Mouse (Mus musculus) gastrocnemius, postnatal 10 days (tissue): ENCODE measurements around the gene Fuca1. TPM values are rescaled to one million over a fixed set of nuclear protein-coding genes. Genes with fewer than 3 reads are reported as not detected.

Experiments
- DNase-seq: peaks from one replicate; pipeline ENCODE4 v3.0.0; 2021; ENCODE audit warnings: mixed read lengths
- long read RNA-seq, 2 experiments: library from polyadenylated mRNA; stranded (forward); transcript quantifications; one replicate each; pipeline ENCODE4 v2.0.0; 2021
- total RNA-seq, 2 experiments: library from RNA; stranded (reverse); gene quantifications; 2 replicates each; pipeline ENCODE4 v1.2.3; 2021

Fuca1 gene
- 10 to 100 TPM; 36.1 to 41.4 TPM for total RNA-seq
- long read RNA-seq, experiment 1, transcript Fuca1-201 (8 exons, 2,525 nt): major isoform, 53 of 60 reads
- long read RNA-seq, experiment 1, partial matches to known transcripts: 3 of 60 reads
- long read RNA-seq, experiment 1, other reads (novel, unspliced or antisense): 4 of 60 reads
- long read RNA-seq, experiment 2, transcript Fuca1-201 (8 exons, 2,525 nt): major isoform, 63 of 66 reads
- long read RNA-seq, experiment 2, partial matches to known transcripts: 1 of 66 reads
- long read RNA-seq, experiment 2, other reads (novel, unspliced or antisense): 2 of 66 reads

- peak; percentile 93 for DNase-seq
These were observed at the start of gene Fuca1 for GRCm38 (mm10) chr4:135920304-135921241. Gene Fuca1, plus strand, starts transcription at chr4:135920735.

- DNase-seq: no peak
These were observed 48.5 kb upstream of the Fuca1 start for GRCm38 (mm10) chr4:135872015-135872414.

- DNase-seq: no peak
These were observed 47.7 kb upstream of the Fuca1 start for GRCm38 (mm10) chr4:135872589-135873391.

- peak; percentile 85 for DNase-seq
These were observed 46.9 kb upstream of the Fuca1 start, which contains the start of gene Pnrc2 for GRCm38 (mm10) chr4:135873526-135874202. Gene Pnrc2, minus strand, starts transcription at chr4:135873850.

DNA sequence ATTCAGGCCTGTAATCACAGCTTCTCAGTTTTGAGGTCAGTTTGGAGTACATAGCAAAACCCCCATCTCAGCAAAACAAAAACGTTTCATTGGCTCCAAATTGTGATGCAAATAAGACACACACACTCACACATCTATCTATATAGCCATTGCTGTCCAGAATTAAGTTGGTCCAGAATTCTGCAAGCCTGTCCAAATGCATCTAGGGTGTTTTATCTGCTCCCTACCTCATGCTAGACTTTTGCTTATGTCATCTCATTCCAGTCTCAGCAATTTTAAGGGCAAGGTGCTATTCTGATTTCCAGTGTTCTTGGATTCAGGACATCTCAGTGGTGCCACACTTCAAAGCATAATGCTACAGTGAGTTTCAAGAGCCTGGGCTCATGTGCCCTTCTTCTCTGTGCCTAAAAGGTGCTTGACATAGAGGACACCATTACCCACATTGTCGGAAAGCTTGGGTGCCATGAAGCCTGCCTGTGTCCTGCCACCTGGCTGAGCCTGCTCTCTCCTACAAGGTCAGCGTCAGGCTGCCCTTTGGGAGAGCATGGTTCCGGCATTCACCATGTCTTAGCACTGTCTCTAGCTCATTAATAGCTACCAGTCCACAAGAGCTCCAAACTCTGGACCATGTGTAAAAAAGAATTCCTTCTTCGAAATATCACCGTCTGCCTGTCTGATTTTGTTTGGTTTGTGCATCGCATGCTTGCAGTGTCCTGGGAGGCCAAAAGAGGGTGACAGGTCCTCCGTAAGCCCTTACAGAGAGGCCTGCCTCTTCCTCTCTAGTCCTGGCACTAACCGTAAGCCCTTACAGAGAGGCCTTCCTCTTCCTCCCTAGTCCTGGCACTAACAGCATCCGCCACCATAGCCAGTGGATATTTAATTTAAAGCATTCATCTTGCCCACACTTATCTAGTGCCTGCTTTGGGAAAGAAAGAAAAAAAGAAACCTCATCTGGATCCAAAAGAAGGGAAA is 45.7 kb upstream of the Fuca1 start:
- no peak for DNase-seq

DNA sequence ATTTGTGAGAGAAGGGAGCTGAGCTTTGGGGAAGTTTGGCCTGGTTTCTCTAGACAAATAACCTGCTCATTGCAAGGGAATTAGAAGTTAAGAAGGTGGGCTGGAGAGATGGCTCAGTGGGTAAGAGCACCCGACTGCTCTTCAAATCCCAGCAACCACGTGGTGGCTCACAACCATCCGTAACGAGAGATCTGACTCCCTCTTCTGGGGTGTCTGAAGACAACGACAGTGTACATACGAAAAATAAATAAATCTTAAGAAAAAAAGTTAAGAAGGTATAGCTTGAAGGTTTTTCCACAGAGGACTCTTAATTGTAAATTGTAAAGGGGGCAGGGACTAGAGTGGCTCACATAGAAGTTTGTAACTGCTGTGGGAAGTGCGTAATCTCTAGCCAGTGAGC is 45.0 kb upstream of the Fuca1 start:
- DNase-seq: no peak

DNA sequence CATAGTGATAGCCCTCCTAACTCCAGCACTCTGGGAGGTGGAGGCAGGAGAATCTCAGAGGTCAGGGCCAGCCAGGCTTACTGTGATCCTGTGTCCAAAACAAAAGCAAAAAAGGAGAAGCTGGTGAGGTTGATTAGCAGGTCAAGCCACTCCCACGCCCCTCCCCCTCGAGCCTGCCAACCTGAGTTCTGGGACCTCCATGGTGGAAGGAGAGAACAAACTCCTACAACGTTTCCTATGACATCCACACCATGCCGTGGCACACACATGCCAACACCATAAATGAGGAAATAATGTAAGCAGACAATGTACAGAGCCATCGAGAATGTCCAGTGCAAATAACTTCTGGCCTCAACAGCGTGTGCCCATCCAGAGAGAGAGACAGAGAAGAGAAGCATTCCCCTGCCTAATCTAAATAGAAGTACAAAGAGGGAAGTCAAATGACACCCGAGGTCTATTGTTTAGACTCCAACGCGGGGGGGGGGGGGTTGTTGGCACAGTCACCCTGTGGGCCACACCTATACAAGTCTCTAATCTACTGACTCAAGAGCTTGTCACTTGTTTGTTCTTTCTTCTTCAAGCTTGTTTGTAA is 44.4 kb upstream of the Fuca1 start:
- DNase-seq: peak; percentile 63

DNA sequence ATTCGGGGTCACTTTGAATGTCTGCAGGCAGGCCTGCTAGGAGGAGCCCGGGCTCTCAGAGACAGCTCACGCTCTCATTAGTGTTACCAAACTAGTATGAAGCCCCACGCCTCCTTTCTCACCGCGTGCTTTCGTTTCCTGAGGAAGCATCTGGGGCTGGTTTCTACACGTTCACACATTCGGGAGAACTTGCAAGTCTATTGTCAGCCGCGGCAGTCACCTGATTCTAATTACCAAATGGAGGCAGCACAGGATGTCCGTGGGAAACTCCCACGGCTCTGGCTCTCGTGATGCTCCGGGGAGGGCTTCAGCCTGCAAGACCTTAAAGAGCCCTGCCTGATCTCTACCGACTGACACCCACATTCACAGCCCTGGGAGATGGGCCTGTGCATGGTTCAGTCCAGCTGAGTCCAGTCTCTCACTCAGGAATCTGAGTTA is 43.9 kb upstream of the Fuca1 start:
- peak; percentile 40 for DNase-seq

GRCm38 (mm10) chr4:135877742-135878141 is 42.8 kb upstream of the Fuca1 start:
- no peak for DNase-seq

DNA sequence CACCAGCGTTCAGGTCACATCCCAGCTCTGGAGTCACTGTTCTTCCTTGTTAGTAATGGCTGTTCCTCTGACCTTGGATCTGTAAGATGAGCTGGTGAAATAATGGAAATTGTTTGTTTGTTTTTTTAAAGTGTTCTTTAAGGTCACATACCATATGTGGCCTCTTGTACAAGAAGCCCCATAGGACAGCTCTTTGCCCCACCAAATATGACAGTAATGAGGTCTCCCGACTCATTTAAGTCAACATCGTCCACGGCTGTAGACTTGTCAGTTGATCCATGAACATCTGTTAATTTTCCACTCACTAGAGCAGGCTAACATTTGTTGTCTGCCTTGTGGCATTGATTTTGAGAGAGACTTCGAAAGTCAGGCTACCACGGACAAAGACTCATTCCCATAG is 41.5 kb upstream of the Fuca1 start:
- DNase-seq: no peak

DNA sequence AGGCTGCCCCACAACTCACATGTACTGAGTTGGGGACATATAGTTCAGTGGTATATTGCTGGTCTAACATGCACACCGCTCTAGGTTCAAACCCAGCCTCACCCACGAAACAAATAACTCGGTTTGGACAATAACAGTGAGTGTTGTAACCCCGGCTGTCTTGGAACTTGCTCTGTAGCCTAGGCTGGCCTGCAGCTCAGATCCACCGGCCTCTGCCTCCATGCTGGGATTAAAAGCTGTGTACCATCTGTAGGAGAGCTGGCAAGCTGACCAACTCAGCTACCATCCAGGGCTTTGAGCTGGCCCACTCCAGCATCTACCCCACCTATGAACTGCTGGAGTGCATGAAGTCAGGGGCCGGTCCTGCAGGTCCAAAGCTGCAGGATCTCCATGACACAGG is 40.5 kb upstream of the Fuca1 start:
- no peak for DNase-seq

GRCm38 (mm10) chr4:135880576-135880975 is 40.0 kb upstream of the Fuca1 start:
- DNase-seq: no peak

- no peak for DNase-seq
These were observed 38.5 kb upstream of the Fuca1 start for GRCm38 (mm10) chr4:135882023-135882422.

DNA sequence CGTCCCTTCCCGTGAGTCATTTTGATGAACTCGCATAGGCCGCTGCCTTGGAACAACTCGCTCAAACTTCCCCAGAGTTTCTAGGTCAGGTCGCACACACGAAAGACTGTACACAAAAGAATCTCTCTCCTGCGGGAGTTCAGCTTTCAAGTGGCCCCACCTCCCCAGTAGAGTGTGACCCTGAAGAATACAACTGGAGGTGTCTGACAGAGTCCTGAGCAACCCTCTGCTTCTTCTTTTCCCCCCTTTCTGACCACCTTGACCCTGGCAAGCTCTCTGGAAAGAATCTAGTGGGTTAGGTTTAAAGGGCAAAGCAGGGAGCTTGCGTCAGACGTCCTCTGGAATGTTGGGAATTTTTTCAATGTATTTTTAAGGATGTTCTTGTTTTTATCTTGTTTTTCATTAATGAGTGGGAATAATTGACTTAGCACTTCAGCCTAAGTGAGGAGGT is 37.1 kb upstream of the Fuca1 start:
- DNase-seq: no peak

GRCm38 (mm10) chr4:135883881-135884516 is 36.5 kb upstream of the Fuca1 start:
- no peak for DNase-seq

- DNase-seq: no peak
These were observed 36.0 kb upstream of the Fuca1 start for GRCm38 (mm10) chr4:135884531-135884930.

GRCm38 (mm10) chr4:135885676-135886075 is 34.9 kb upstream of the Fuca1 start:
- no peak for DNase-seq

DNA sequence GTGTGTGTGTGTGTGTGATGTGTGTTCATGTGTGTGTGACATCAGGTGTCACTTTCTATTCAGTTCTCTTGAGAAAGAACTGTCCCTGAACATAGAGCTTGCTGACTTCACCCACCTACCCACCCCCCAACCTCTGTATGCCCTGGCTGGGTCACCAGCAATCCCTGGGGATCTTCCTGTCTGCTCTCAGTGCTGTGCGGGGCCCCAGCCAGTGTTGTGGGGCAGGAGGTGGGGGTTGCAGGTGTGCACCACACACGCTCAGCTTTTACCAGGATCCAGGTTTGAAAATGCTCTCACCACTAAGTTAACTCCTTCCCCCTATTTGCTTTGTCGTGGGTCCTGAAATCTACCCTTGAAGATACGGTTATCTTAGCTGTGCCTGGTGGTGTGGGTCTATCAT is 34.4 kb upstream of the Fuca1 start:
- DNase-seq: no peak

GRCm38 (mm10) chr4:135888448-135889057 is 32.0 kb upstream of the Fuca1 start:
- DNase-seq: no peak
